Mouse (Mus musculus): ENCODE measurements at regions not wholly inside any gene's neighbourhood (a gene's known extent, or its start where the extent isn't known, plus 50 kb on each side); places are given as distances from the start of the nearest gene placed in this dataset.

DNA sequence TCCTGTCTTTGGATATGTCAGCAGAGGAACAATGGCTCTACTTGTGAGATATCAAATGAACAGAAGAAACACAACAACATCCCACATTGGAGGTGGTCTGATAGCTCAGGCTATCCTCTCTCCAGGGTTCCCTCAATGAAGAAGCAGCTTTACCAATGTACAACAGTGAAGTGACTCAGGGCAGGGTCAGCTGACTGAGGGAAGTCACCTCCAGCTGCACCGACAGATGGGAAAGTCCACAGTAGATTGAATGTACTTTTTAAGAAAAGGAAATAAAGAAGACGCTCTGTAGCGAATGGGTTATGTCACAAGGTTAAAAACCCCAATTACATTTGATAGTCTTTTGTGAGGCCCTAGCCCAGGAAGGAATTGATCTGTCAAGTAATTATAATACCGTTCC is 62.6 kb upstream of the Tnfaip3 start:
- no peak for ATAC-seq (ENCODE audit: low TSS enrichment)

DNA sequence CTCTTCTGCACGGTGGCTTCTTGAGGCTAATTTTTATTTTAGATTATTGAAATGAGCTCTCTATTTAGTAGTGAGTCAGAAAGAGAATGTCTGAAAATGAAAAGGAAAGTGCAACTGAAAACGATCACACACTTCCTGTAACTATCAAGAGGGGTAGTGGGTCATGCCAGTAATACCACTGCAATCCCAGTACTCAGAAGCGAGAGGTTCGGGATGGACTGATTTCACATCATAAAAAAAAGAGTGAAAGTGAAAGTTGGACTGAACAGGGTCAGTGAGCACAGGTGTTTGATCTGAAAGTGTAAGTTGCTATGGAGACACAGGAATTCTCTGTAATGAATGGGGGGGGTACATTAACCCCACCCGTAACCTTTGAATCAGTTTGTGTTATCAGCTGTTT is 52.9 kb upstream of the Tnfaip3 start:
- no peak for ATAC-seq (ENCODE audit: low TSS enrichment)

DNA sequence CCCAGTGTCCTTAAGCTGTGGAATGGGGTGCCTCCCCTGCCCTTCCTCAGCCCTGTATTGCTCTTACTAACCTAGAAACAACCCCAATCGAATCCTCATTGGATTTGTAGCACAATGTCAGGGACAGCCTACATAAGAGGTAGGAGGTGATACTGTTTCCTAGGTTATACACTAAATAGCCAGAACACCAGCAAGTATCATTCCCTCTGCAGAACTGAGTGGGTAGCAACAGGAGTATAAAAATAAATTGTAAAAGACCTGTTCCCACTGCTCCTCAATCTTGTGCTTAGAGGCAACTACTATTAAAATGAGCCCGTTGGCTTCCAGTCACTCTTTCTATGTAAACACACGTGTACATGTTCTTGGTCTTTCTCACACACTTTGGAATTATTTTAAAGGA is 52.2 kb upstream of the Tnfaip3 start:
- peak; percentile 91 for ATAC-seq (ENCODE audit: low TSS enrichment)

DNA sequence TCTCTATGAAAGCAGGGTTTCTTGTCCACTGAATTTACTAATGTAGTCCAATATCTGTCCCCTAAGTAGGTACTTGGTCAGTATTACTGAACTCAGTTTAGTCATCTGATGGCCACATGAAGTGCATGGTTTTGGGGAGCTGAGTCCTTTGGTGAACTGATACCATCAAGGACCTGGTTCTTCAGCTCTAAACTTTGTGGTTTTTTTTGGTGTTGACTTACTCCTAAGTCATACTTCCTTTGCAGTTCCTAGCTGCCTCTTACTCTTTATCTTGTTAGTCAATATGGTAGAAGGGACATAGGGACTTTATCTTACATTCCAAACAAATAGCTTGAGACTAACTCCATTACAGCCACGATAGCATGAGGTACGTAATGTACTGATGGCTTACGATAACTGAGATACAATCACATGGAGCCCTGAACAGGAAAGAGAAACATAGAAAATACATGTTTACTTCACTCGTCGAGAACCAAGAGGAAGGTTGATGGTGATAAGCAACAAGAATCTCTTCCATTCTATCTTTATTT is 51.4 kb upstream of the Tnfaip3 start:
- ATAC-seq (ENCODE audit: low TSS enrichment), result no peak
